Mouse (Mus musculus) heart, embryonic 14.5 days (tissue): ENCODE results near the gene Pja2. TPM values are rescaled to one million over a fixed set of nuclear protein-coding genes. Genes with fewer than 3 reads are reported as not detected.
"Not testable (repeated sequence)": the region's sequence is repeated elsewhere in the genome, so short reads cannot be mapped to it uniquely, and the experiment has no call there.

Experiments used
- ATAC-seq: fragments of 200-750 bp; cut with Nextera tagmentation; 2 replicates; pipeline ENCODE4 v1.8.0; 2017; ENCODE audit warnings: low read depth, moderate TSS enrichment; ENCODE audit not compliant: insufficient number of reproducible peaks, insufficient read depth, low FRiP score
- H3K27ac ChIP-seq, 2 experiments: fragments of 200-500 bp in 1 of 2; fragments of 300-500 bp in 1 of 2; sonication (generic) in 1 of 2; replicated peaks in 1 of 2; 2 replicates each; pipeline ENCODE4 v1.5.1; 2012 to 2014; ENCODE audit warnings: low read depth in 2 of 2, low read length in 2 of 2, control low read depth in 1 of 2, mild to moderate bottlenecking in 1 of 2, mixed read lengths in 1 of 2; ENCODE audit not compliant: control insufficient read depth in 1 of 2, insufficient read depth in 1 of 2
- H3K27me3 ChIP-seq: fragments of 300-500 bp; sonication (generic); 2 replicates; pipeline ENCODE4 v1.6.1; 2014; ENCODE audit warnings: mild to moderate bottlenecking, low read length, control low read depth; ENCODE audit not compliant: control insufficient read depth, insufficient read depth
- H3K36me3 ChIP-seq: fragments of 300-500 bp; sonication (generic); 2 replicates; pipeline ENCODE4 v1.6.1; 2014; ENCODE audit warnings: mild to moderate bottlenecking, control low read depth, low read length, mixed read lengths; ENCODE audit not compliant: control insufficient read depth, insufficient read depth
- H3K4me1 ChIP-seq, 2 experiments: fragments of 200-500 bp in 1 of 2; fragments of 300-500 bp in 1 of 2; sonication (generic) in 1 of 2; 2 replicates each; pipeline ENCODE4 v1.6.1; 2012 to 2014; ENCODE audit warnings: low read length in 2 of 2, control low read depth in 1 of 2, mixed read lengths in 1 of 2; ENCODE audit not compliant: control insufficient read depth in 2 of 2, insufficient read depth in 2 of 2
- H3K4me2 ChIP-seq: fragments of 300-500 bp; sonication (generic); 2 replicates; pipeline ENCODE4 v1.6.1; 2014; ENCODE audit warnings: mild to moderate bottlenecking, low read length
- H3K4me3 ChIP-seq, 2 experiments: fragments of 200-500 bp in 1 of 2; fragments of 300-500 bp in 1 of 2; sonication (generic) in 1 of 2; 2 replicates each; pipeline ENCODE4 v1.5.1; 2012 to 2014; ENCODE audit warnings: low read length in 2 of 2, mild to moderate bottlenecking in 2 of 2, control low read depth in 1 of 2, low read depth in 1 of 2, moderate library complexity in 1 of 2; ENCODE audit not compliant: control insufficient read depth in 1 of 2, insufficient read depth in 1 of 2
- H3K9ac ChIP-seq: fragments of 300-500 bp; sonication (generic); 2 replicates; pipeline ENCODE4 v1.6.1; 2014; ENCODE audit warnings: mild to moderate bottlenecking, low read length
- H3K9me3 ChIP-seq: fragments of 300-500 bp; sonication (generic); 2 replicates; pipeline ENCODE4 v1.6.1; 2016; ENCODE audit warnings: low read length, control low read depth; ENCODE audit not compliant: control insufficient read depth
- WGBS: fragments of 180-500 bp; shearing (Covaris S2); extraction: QIAGEN DNeasy Blood & Tissue Kit; methylation state at CpG from one replicate; pipeline ENCODE4 v1.1.7; 2014; 5-methylcytosine and 5-hydroxymethylcytosine counted together
- polyA plus RNA-seq: library from polyadenylated mRNA; unstranded; fragments of >200 nt; fragmentation: Nextera tagmentation; extraction: Ambion mirVana; gene quantifications from 2 replicates; pipeline ENCODE4 v1.2.1, GENCODE M21; 2014

Gene Pja2
- polyA plus RNA-seq, 1 experiment from 2014 or later, result 87.6 TPM

DNA sequence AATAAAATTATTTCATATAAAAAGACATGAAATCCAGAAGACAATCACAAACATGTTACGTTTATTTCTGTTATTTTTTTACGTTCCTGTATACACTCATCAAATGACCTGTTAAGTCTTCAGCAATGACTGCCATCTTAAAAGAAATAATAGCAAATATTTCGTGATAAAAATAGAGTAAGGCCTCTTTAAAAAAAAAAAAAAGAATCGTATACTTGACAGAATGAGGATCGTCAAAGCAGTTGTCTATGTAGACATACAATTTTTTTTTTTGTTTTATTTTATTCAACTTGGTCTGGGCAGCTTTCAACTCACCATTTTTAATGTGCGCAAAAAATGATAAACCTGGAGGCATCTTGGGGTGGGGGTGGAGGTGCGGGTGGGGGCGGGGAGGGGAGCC lies 831 bp downstream of the Pja2 start:
- H3K4me3 ChIP-seq, result peak overlapping the region; percentile 88 to 97
- 17% methylated on average over 8 of the region's 8 CpGs for WGBS
- H3K36me3 ChIP-seq, result peaks cover 11% of the 10 kb centered on the region; the same call in 1 of the 2 replicates
- no peak for ATAC-seq
- H3K9me3 ChIP-seq, result no peaks in the 10 kb centered on the region
- H3K27ac ChIP-seq, result peak overlapping the region; percentile 96 to 99
- H3K4me1 ChIP-seq, result peaks cover 0 to 16% of the 10 kb centered on the region in 2 experiments; a peak in 2 of 4 replicates
- peak overlapping the region; percentile 96 for H3K9ac ChIP-seq
- H3K27me3 ChIP-seq, result no peaks in the 10 kb centered on the region
- H3K4me2 ChIP-seq, result peak overlapping the region; percentile 66

GRCm38 (mm10) chr17:64324556-64324955 lies 7.2 kb downstream of the Pja2 start:
- H3K27me3 ChIP-seq, result no peaks in the 10 kb centered on the region
- H3K4me1 ChIP-seq, result 0 out of 4 replicates have a peak, but pooled peaks cover 0 to 3% of the 10 kb centered on the region in 2 experiments
- no peak overlapping the region for H3K4me2 ChIP-seq
- 85% methylated on average over 2 of the region's 2 CpGs for WGBS
- no peak for ATAC-seq
- no peak overlapping the region for H3K4me3 ChIP-seq
- no peak overlapping the region for H3K9ac ChIP-seq
- peaks cover 11% of the 10 kb centered on the region; the same call in 1 of the 2 replicates for H3K36me3 ChIP-seq
- no peak overlapping the region for H3K27ac ChIP-seq
- H3K9me3 ChIP-seq, result no peaks in the 10 kb centered on the region

GRCm38 (mm10) chr17:64315428-64315827 lies 16.3 kb downstream of the Pja2 start:
- H3K36me3 ChIP-seq, result peaks cover 23% of the 10 kb centered on the region
- H3K9ac ChIP-seq, result no peak overlapping the region
- no peak overlapping the region for H3K27ac ChIP-seq
- H3K4me3 ChIP-seq, result no peak overlapping the region
- no peaks in the 10 kb centered on the region for H3K27me3 ChIP-seq
- no peak overlapping the region for H3K4me2 ChIP-seq
- ATAC-seq, result no peak
- H3K9me3 ChIP-seq, result no peaks in the 10 kb centered on the region
- peaks cover 0 to 6% of the 10 kb centered on the region in 2 experiments; a peak in 1 of 4 replicates for H3K4me1 ChIP-seq

GRCm38 (mm10) chr17:64314523-64314922 lies 17.2 kb downstream of the Pja2 start:
- H3K4me1 ChIP-seq, H3K27me3 ChIP-seq, H3K9me3 ChIP-seq, H3K9ac ChIP-seq, ATAC-seq, H3K27ac ChIP-seq, H3K4me3 ChIP-seq, H3K4me2 ChIP-seq: not testable (repeated sequence)
- H3K36me3 ChIP-seq, result peaks cover 25% of the 10 kb centered on the region
- WGBS, result 86% methylated on average over 1 of the region's 1 CpGs

DNA sequence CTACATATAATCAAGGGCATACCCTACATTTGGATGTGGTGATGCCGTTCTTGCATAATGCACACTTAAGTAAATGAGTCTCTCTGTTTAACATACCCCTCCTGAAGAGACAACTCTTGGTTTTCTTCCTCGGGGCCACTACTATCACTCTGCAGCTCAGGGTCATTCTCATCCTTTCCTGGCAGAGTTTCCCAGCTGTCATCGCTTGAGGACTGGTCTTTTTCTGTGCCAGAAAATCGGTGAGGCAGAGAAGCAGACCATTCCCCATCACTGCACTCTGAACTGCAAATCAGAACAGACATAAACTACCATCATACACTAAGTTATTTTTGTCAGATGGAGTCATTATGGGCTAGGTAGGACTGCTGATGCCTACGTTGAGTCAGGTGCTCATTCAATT lies 34.1 kb downstream of the Pja2 start:
- H3K4me3 ChIP-seq, result no peak overlapping the region
- WGBS, result 50% methylated on average over 5 of the region's 5 CpGs
- no peaks in the 10 kb centered on the region for H3K4me1 ChIP-seq
- peaks cover 34% of the 10 kb centered on the region for H3K36me3 ChIP-seq
- H3K27me3 ChIP-seq, result no peaks in the 10 kb centered on the region
- no peak for ATAC-seq
- no peak overlapping the region for H3K4me2 ChIP-seq
- H3K27ac ChIP-seq, result no peak overlapping the region
- H3K9me3 ChIP-seq, result no peaks in the 10 kb centered on the region
- H3K9ac ChIP-seq, result no peak overlapping the region

GRCm38 (mm10) chr17:64292740-64293139 lies 39.0 kb downstream of the Pja2 start:
- Histone ChIP-seq H3K27ac (no peak overlapping the region), H3K27me3 (no peaks in the 10 kb centered on the region), H3K36me3 (peaks cover 58% of the 10 kb centered on the region), H3K9me3 (no peaks in the 10 kb centered on the region), H3K4me2 (no peak overlapping the region), H3K9ac (no peak overlapping the region), H3K4me1 (no peaks in the 10 kb centered on the region), H3K4me3 (no peak overlapping the region)
- ATAC-seq, result no peak
- WGBS, result 84% methylated on average over 8 of the region's 8 CpGs

- peaks cover 78% of the 10 kb centered on the region for H3K36me3 ChIP-seq
- WGBS, result 82% methylated on average over 4 of the region's 4 CpGs
Observed at GRCm38 (mm10) chr17:64289684-64290083, 42.0 kb downstream of the Pja2 start.

GRCm38 (mm10) chr17:64288000-64288399 lies 43.7 kb downstream of the Pja2 start:
- no peak overlapping the region for H3K9ac ChIP-seq
- H3K4me3 ChIP-seq, result no peak overlapping the region
- H3K27me3 ChIP-seq, result no peaks in the 10 kb centered on the region
- ATAC-seq, result no peak
- H3K4me2 ChIP-seq, result no peak overlapping the region
- no peak overlapping the region for H3K27ac ChIP-seq
- no peaks in the 10 kb centered on the region for H3K9me3 ChIP-seq
- H3K4me1 ChIP-seq, result no peaks in the 10 kb centered on the region
- WGBS, result 70% methylated on average over 7 of the region's 7 CpGs
- peaks cover 85% of the 10 kb centered on the region for H3K36me3 ChIP-seq

More at GRCm38 (mm10) chr17:64289684-64290083, 42.0 kb downstream of the Pja2 start:
- no peaks in the 10 kb centered on the region for H3K27me3 ChIP-seq
- ATAC-seq, result no peak
- H3K27ac ChIP-seq, result no peak overlapping the region
- no peak overlapping the region for H3K4me3 ChIP-seq
- H3K4me1 ChIP-seq, result no peaks in the 10 kb centered on the region
- H3K9me3 ChIP-seq, result no peaks in the 10 kb centered on the region
- no peak overlapping the region for H3K4me2 ChIP-seq
- H3K9ac ChIP-seq, result no peak overlapping the region
